Mouse (Mus musculus) brain, embryonic 14.5 days (tissue): ENCODE results near the gene Tmco4.

Source experiments
- CTCF ChIP-seq: fragments of 200-500 bp; IDR thresholded peaks from 2 replicates; pipeline ENCODE4 v1.5.1; 2012; ENCODE audit warnings: inconsistent platforms, mild to moderate bottlenecking, moderate library complexity, borderline replicate concordance; ENCODE audit not compliant: insufficient read depth, insufficient read length; ENCODE audit errors: extremely low read depth
- POLR2A ChIP-seq: fragments of 200-500 bp; IDR thresholded peaks from 2 replicates; pipeline ENCODE4 v1.6.1; 2012; ENCODE audit warnings: mild to moderate bottlenecking, inconsistent platforms, borderline replicate concordance; ENCODE audit not compliant: poor library complexity, insufficient read depth, insufficient read length, severe bottlenecking; ENCODE audit errors: extremely low read depth

GRCm38 (mm10) chr4:139086984-139087383 lies 114.3 kb downstream of the Tmco4 start:
- TF ChIP-seq CTCF (no peak), POLR2A (no peak)
